Comparison of ENCODE assay signal across 10 mouse cellular contexts in genomic region chr6:53290215-53290990, GRCm38 (mm10). TPM values are rescaled to one million over a fixed set of nuclear protein-coding genes. Genes with fewer than 3 reads are reported as not detected.
DNase-seq lines count a peak whose midpoint lies in the region; ATAC-seq and TF ChIP-seq lines count a peak whose summit lies in the region.
"Had no signal": no experiment of that assay in that cellular context is flagged by ENCODE, and none has a peak within 500 bp of the region (broad histone marks: within the 10 kb centered on the region; RNA-seq: fewer than 3 reads in every experiment).

No protein-coding gene starts in this region.

- no peak overlapping the region for H3K4me2 ChIP-seq in intestine, postnatal 0 days (replicated peaks; ENCODE audit: low read depth)
- no peak overlapping the region for H3K4me2 ChIP-seq in intestine, embryonic 15.5 days (replicated peaks)
- H3K4me2 ChIP-seq in forebrain, embryonic 13.5 days = peak overlapping the region; percentile 92

- TF ChIP-seq CTCF in intestine, postnatal 0 days (IDR thresholded peaks at IDR 0.05; ENCODE audit: low read depth) = peak; percentile 50

- peak; percentile 77 for DNase-seq in embryo, embryonic 10 days (ENCODE audit: low spot score)
- DNase-seq in limb, embryonic 10.5 days (ENCODE audit: low spot score) = no peak
- DNase-seq in frontal cortex, postnatal 10 days (ENCODE audit: low spot score in 2 of 2) = no peak
- no peak for DNase-seq in ovary, postnatal 36 days (ENCODE audit: low spot score)

- no peaks in the 10 kb centered on the region for H3K36me3 ChIP-seq in intestine, postnatal 0 days (ENCODE audit: control insufficient read depth, insufficient read depth)
- no peaks in the 10 kb centered on the region for H3K36me3 ChIP-seq in intestine, embryonic 15.5 days
- H3K36me3 ChIP-seq in forebrain, embryonic 13.5 days (ENCODE audit: poor library complexity, severe bottlenecking) = no peaks in the 10 kb centered on the region
- H3K36me3 ChIP-seq in limb, embryonic 10.5 days = no peaks in the 10 kb centered on the region

- H3K27ac ChIP-seq in intestine, postnatal 0 days (ENCODE audit: low read depth, low read length) = no peak overlapping the region
- no peak overlapping the region for H3K27ac ChIP-seq in intestine, embryonic 15.5 days
- H3K27ac ChIP-seq in forebrain, embryonic 13.5 days = peak overlapping the region; percentile 85
- H3K27ac ChIP-seq in limb, embryonic 10.5 days = no peak overlapping the region
- H3K27ac ChIP-seq: liver, embryonic 14.5 days had no signal

- H3K4me1 ChIP-seq in intestine, postnatal 0 days (replicated peaks; ENCODE audit: control insufficient read depth, insufficient read depth, low read length) = peaks cover 8% of the 10 kb centered on the region; the same call in 1 of the 2 replicates
- H3K4me1 ChIP-seq in intestine, embryonic 15.5 days (replicated peaks) = 0 out of 2 replicates have a peak, but pooled peaks cover 14% of the 10 kb centered on the region
- peaks cover 64% of the 10 kb centered on the region for H3K4me1 ChIP-seq in forebrain, embryonic 13.5 days
- peaks cover 62% of the 10 kb centered on the region for H3K4me1 ChIP-seq in limb, embryonic 10.5 days

- no peak overlapping the region for H3K4me3 ChIP-seq in intestine, postnatal 0 days (ENCODE audit: low read depth, low read length)
- no peak overlapping the region for H3K4me3 ChIP-seq in intestine, embryonic 15.5 days (replicated peaks)
- H3K4me3 ChIP-seq in forebrain, embryonic 13.5 days = peak overlapping the region; percentile 67
- peak overlapping the region; percentile 67; the same call in 1 of the 2 replicates for H3K4me3 ChIP-seq in limb, embryonic 10.5 days

- 50% methylated on average over 8 of the region's 8 CpGs for WGBS in intestine, postnatal 0 days
- WGBS in intestine, embryonic 15.5 days = 45% methylated on average over 8 of the region's 8 CpGs
- WGBS in forebrain, embryonic 13.5 days = 12% methylated on average over 8 of the region's 8 CpGs
- 38% methylated on average over 8 of the region's 8 CpGs for WGBS in limb, embryonic 10.5 days

- H3K9ac ChIP-seq in intestine, postnatal 0 days (ENCODE audit: low read depth, low read length) = no peak overlapping the region
- H3K9ac ChIP-seq in intestine, embryonic 15.5 days = no peak overlapping the region
- peak overlapping the region; percentile 60 for H3K9ac ChIP-seq in forebrain, embryonic 13.5 days
- H3K9ac ChIP-seq: liver, embryonic 14.5 days had no signal

- H3K9me3 ChIP-seq in intestine, postnatal 0 days (ENCODE audit: control insufficient read depth) = no peaks in the 10 kb centered on the region
- no peaks in the 10 kb centered on the region for H3K9me3 ChIP-seq in intestine, embryonic 15.5 days
- H3K9me3 ChIP-seq in forebrain, embryonic 13.5 days (replicated peaks) = no peaks in the 10 kb centered on the region
- H3K9me3 ChIP-seq in limb, embryonic 10.5 days (replicated peaks) = no peaks in the 10 kb centered on the region

- ATAC-seq in intestine, postnatal 0 days = no peak
- no peak for ATAC-seq in intestine, embryonic 15.5 days
- no peak for ATAC-seq in forebrain, embryonic 13.5 days
- ATAC-seq in erythroid progenitor cell, adult 5-6 weeks (replicated peaks; ENCODE audit: low FRiP score, poor library complexity, severe bottlenecking) = no peak
- ATAC-seq: inflammation-experienced regulatory T-cells, adult 6 months had no signal

- H3K27me3 ChIP-seq in intestine, postnatal 0 days (replicated peaks; ENCODE audit: control insufficient read depth, insufficient read depth, low read length) = peaks cover 51% of the 10 kb centered on the region
- H3K27me3 ChIP-seq in intestine, embryonic 15.5 days (replicated peaks) = peaks cover 36% of the 10 kb centered on the region
- H3K27me3 ChIP-seq in forebrain, embryonic 13.5 days = peaks cover 29% of the 10 kb centered on the region
- peaks cover 67% of the 10 kb centered on the region for H3K27me3 ChIP-seq in limb, embryonic 10.5 days (ENCODE audit: low read depth, poor library complexity, severe bottlenecking)

RNA-seq across cellular contexts. Expression of gene Creb5, which starts 3.3 kb away (rescaled TPM):
- 2.6 and 2.8 TPM in 2 replicates for polyA plus RNA-seq in intestine, postnatal 0 days (2015; fragmentation: Nextera tagmentation; extraction: Ambion mirVana)
- polyA plus RNA-seq in intestine, embryonic 15.5 days (2015; fragmentation: Nextera tagmentation; extraction: Ambion mirVana) = 5.0 and 5.4 TPM in 2 replicates
- polyA plus RNA-seq in forebrain, embryonic 13.5 days (2015; fragmentation: Nextera tagmentation; extraction: Ambion mirVana) = 31.6 and 31.7 TPM in 2 replicates
- 5.3 and 12.1 TPM in 2 replicates for polyA plus RNA-seq in limb, embryonic 10.5 days (2016; fragmentation: Nextera tagmentation; extraction: Ambion mirVana)
- total RNA-seq in erythroid progenitor cell, adult 5-6 weeks (2015; ENCODE audit: low replicate concordance) = 0.84 TPM in 1 of 2 replicates, not detected in the other
- total RNA-seq in erythroid progenitor cell, adult 5-6 weeks (2017; ENCODE audit: low replicate concordance) = not detected in 2 replicates

Comparison
In these comparisons a context has a peak if more than half of its experiments do, and no peak if none do; other contexts are left out.
1. H3K4me3 ChIP-seq: peak in forebrain, embryonic 13.5 days (single experiment) and limb, embryonic 10.5 days (single experiment); none in intestine, postnatal 0 days (single experiment) and intestine, embryonic 15.5 days (single experiment).